Mouse (Mus musculus) midbrain, embryonic 13.5 days (tissue): Measurements from ENCODE around the gene Aqp5. TPM values are rescaled to one million over a fixed set of nuclear protein-coding genes. Genes with fewer than 3 reads are reported as not detected.

Experiments used
- ATAC-seq: fragments of 200-750 bp; cut with Nextera tagmentation; 2 replicates; pipeline ENCODE4 v1.8.0; 2017; ENCODE audit warnings: mild to moderate bottlenecking, moderate TSS enrichment, moderate library complexity
- H3K27ac ChIP-seq: fragments of 300-500 bp; sonication (generic); 2 replicates; pipeline ENCODE4 v1.5.1; 2015; ENCODE audit warnings: inconsistent platforms, mild to moderate bottlenecking, moderate library complexity
- H3K27me3 ChIP-seq: fragments of 300-500 bp; sonication (generic); 2 replicates; pipeline ENCODE4 v1.6.1; 2015; ENCODE audit warnings: mild to moderate bottlenecking, inconsistent platforms
- H3K36me3 ChIP-seq: fragments of 300-500 bp; sonication (generic); 2 replicates; pipeline ENCODE4 v1.6.1; 2015; ENCODE audit warnings: mild to moderate bottlenecking, inconsistent platforms
- H3K4me1 ChIP-seq: fragments of 300-500 bp; sonication (generic); replicated peaks from 2 replicates; pipeline ENCODE4 v1.6.1; 2015; ENCODE audit warnings: inconsistent platforms
- H3K4me2 ChIP-seq: fragments of 300-500 bp; sonication (generic); replicated peaks from 2 replicates; pipeline ENCODE4 v1.6.1; 2015; ENCODE audit warnings: moderate library complexity, mild to moderate bottlenecking, inconsistent platforms
- H3K4me3 ChIP-seq: fragments of 300-500 bp; sonication (generic); replicated peaks from 2 replicates; pipeline ENCODE4 v1.5.1; 2015; ENCODE audit warnings: mild to moderate bottlenecking, inconsistent platforms
- H3K9ac ChIP-seq: fragments of 300-500 bp; sonication (generic); replicated peaks from 2 replicates; pipeline ENCODE4 v1.6.1; 2015; ENCODE audit warnings: mild to moderate bottlenecking, inconsistent platforms
- H3K9me3 ChIP-seq: fragments of 300-500 bp; sonication (generic); 2 replicates; pipeline ENCODE4 v1.6.1; 2016; ENCODE audit warnings: mild to moderate bottlenecking, inconsistent platforms
- WGBS: fragments of 180-500 bp; shearing (Covaris S2); methylation state at CpG from one replicate; pipeline ENCODE4 v1.1.7; 2015; 5-methylcytosine and 5-hydroxymethylcytosine counted together
- polyA plus RNA-seq: library from polyadenylated mRNA; unstranded; fragments of >200 nt; fragmentation: Nextera tagmentation; extraction: Ambion mirVana; gene quantifications from 2 replicates; pipeline ENCODE4 v1.2.1, GENCODE M21; 2015

Gene Aqp5
- polyA plus RNA-seq, 1 experiment from 2014 or later: 1.1 TPM

- 41% methylated on average over 17 of the region's 17 CpGs for WGBS
- peak overlapping the region; percentile 42; the same call in 1 of the 2 replicates for H3K27ac ChIP-seq
- peaks cover 25% of the 10 kb centered on the region for H3K27me3 ChIP-seq
- no peaks in the 10 kb centered on the region for H3K36me3 ChIP-seq
- no peak overlapping the region for H3K4me3 ChIP-seq
- H3K4me2 ChIP-seq: no peak overlapping the region
- H3K9ac ChIP-seq: 0 out of 2 replicates have a peak overlapping the region, but pooled peaks have one; percentile 14
- peak; percentile 29; the same call in 1 of the 2 replicates for ATAC-seq
- no peaks in the 10 kb centered on the region for H3K9me3 ChIP-seq
- H3K4me1 ChIP-seq: peaks cover 48% of the 10 kb centered on the region
These were observed 8.9 kb downstream of the Aqp5 start for GRCm38 (mm10) chr15:99599245-99600070.

- Histone ChIP-seq H3K9me3 (no peaks in the 10 kb centered on the region), H3K9ac (0 out of 2 replicates have a peak within 1 kb of the TSS, but pooled peaks have one; percentile 14), H3K36me3 (no peaks in the 10 kb centered on the region), H3K4me3 (no peak within 1 kb of the TSS), H3K4me1 (peaks cover 56% of the 10 kb centered on the region), H3K4me2 (no peak within 1 kb of the TSS), H3K27me3 (peaks cover 13% of the 10 kb centered on the region), H3K27ac (peak within 1 kb of the TSS; percentile 62; the same call in 1 of the 2 replicates)
- WGBS: 50% methylated on average over 22 of the region's 22 CpGs
- 0 out of 2 replicates have a peak, but pooled peaks have one; percentile 7 for ATAC-seq
These were observed 10.6 kb downstream of the Aqp5 start, which contains the start of gene Aqp6 for GRCm38 (mm10) chr15:99600986-99601822. Gene Aqp6, plus strand, starts transcription at chr15:99601400.

- Histone ChIP-seq H3K27ac (peak overlapping the region; percentile 62; the same call in 1 of the 2 replicates), H3K36me3 (no peaks in the 10 kb centered on the region), H3K4me2 (no peak overlapping the region), H3K4me3 (no peak overlapping the region), H3K9ac (no peak overlapping the region), H3K27me3 (peaks cover 13% of the 10 kb centered on the region), H3K4me1 (peaks cover 60% of the 10 kb centered on the region), H3K9me3 (no peaks in the 10 kb centered on the region)
- WGBS: 17% methylated on average over 4 of the region's 5 CpGs
- 0 out of 2 replicates have a peak, but pooled peaks have one; percentile 1 for ATAC-seq
These were observed 11.2 kb downstream of the Aqp5 start for GRCm38 (mm10) chr15:99601823-99602120.

- WGBS: 64% methylated on average over 17 of the region's 17 CpGs
- Histone ChIP-seq H3K9ac (no peak overlapping the region), H3K36me3 (no peaks in the 10 kb centered on the region), H3K4me1 (peaks cover 65% of the 10 kb centered on the region), H3K27ac (peak overlapping the region; percentile 54; the same call in 1 of the 2 replicates), H3K9me3 (no peaks in the 10 kb centered on the region), H3K4me3 (no peak overlapping the region), H3K4me2 (no peak overlapping the region), H3K27me3 (peaks cover 13% of the 10 kb centered on the region)
- no peak for ATAC-seq
These were observed 11.7 kb downstream of the Aqp5 start for GRCm38 (mm10) chr15:99602206-99602820.

GRCm38 (mm10) chr15:99603216-99603615 lies 12.6 kb downstream of the Aqp5 start:
- Histone ChIP-seq H3K27ac (no peak overlapping the region), H3K36me3 (no peaks in the 10 kb centered on the region), H3K4me1 (peaks cover 70% of the 10 kb centered on the region), H3K9me3 (no peaks in the 10 kb centered on the region), H3K27me3 (peaks cover 11% of the 10 kb centered on the region; the same call in 1 of the 2 replicates), H3K9ac (no peak overlapping the region), H3K4me2 (no peak overlapping the region), H3K4me3 (no peak overlapping the region)
- 91% methylated on average over 7 of the region's 7 CpGs for WGBS
- no peak for ATAC-seq

GRCm38 (mm10) chr15:99605595-99605994 lies 15.0 kb downstream of the Aqp5 start:
- no peak for ATAC-seq

GRCm38 (mm10) chr15:99606515-99606914 lies 15.9 kb downstream of the Aqp5 start:
- ATAC-seq: no peak
- H3K4me3 ChIP-seq: no peak overlapping the region
- no peaks in the 10 kb centered on the region for H3K36me3 ChIP-seq
- no peak overlapping the region for H3K9ac ChIP-seq
- no peak overlapping the region for H3K27ac ChIP-seq
- no peak overlapping the region for H3K4me2 ChIP-seq
- 26% methylated on average over 5 of the region's 5 CpGs for WGBS
- no peaks in the 10 kb centered on the region for H3K9me3 ChIP-seq
- H3K4me1 ChIP-seq: peaks cover 58% of the 10 kb centered on the region
- H3K27me3 ChIP-seq: peaks cover 13% of the 10 kb centered on the region; the same call in 1 of the 2 replicates

More at GRCm38 (mm10) chr15:99605595-99605994, 15.0 kb downstream of the Aqp5 start:
- H3K4me1 ChIP-seq: peaks cover 59% of the 10 kb centered on the region
- peaks cover 13% of the 10 kb centered on the region; the same call in 1 of the 2 replicates for H3K27me3 ChIP-seq
- H3K36me3 ChIP-seq: no peaks in the 10 kb centered on the region
- WGBS: 48% methylated on average over 3 of the region's 3 CpGs
- H3K9ac ChIP-seq: no peak overlapping the region
- no peaks in the 10 kb centered on the region for H3K9me3 ChIP-seq
- no peak overlapping the region for H3K4me2 ChIP-seq
- H3K4me3 ChIP-seq: no peak overlapping the region
- no peak overlapping the region for H3K27ac ChIP-seq

GRCm38 (mm10) chr15:99607388-99608113 lies 17.0 kb downstream of the Aqp5 start:
- H3K9me3 ChIP-seq: no peaks in the 10 kb centered on the region
- H3K27ac ChIP-seq: 0 out of 2 replicates have a peak overlapping the region, but pooled peaks have one; percentile 14
- H3K9ac ChIP-seq: no peak overlapping the region
- WGBS: 13% methylated on average over 10 of the region's 10 CpGs
- peaks cover 16% of the 10 kb centered on the region; the same call in 1 of the 2 replicates for H3K27me3 ChIP-seq
- H3K4me3 ChIP-seq: no peak overlapping the region
- H3K36me3 ChIP-seq: no peaks in the 10 kb centered on the region
- no peak overlapping the region for H3K4me2 ChIP-seq
- peaks cover 55% of the 10 kb centered on the region for H3K4me1 ChIP-seq
- peak; percentile 72 for ATAC-seq

- H3K4me1 ChIP-seq: peaks cover 52% of the 10 kb centered on the region
- 86% methylated on average over 13 of the region's 13 CpGs for WGBS
- no peak overlapping the region for H3K9ac ChIP-seq
- ATAC-seq: no peak
- H3K27me3 ChIP-seq: peaks cover 13% of the 10 kb centered on the region; the same call in 1 of the 2 replicates
- H3K9me3 ChIP-seq: no peaks in the 10 kb centered on the region
- no peaks in the 10 kb centered on the region for H3K36me3 ChIP-seq
- H3K4me3 ChIP-seq: no peak overlapping the region
- H3K27ac ChIP-seq: no peak overlapping the region
- no peak overlapping the region for H3K4me2 ChIP-seq
These were observed 18.0 kb downstream of the Aqp5 start for GRCm38 (mm10) chr15:99608382-99609125.

- Histone ChIP-seq H3K4me2 (no peak overlapping the region), H3K9ac (peak overlapping the region; percentile 19; the same call in 1 of the 2 replicates), H3K9me3 (no peaks in the 10 kb centered on the region), H3K27me3 (peaks cover 13% of the 10 kb centered on the region), H3K27ac (peak overlapping the region; percentile 59; the same call in 1 of the 2 replicates), H3K4me3 (no peak overlapping the region), H3K4me1 (peaks cover 50% of the 10 kb centered on the region), H3K36me3 (no peaks in the 10 kb centered on the region)
- ATAC-seq: no peak
- WGBS: 66% methylated on average over 7 of the region's 7 CpGs
These were observed 21.0 kb downstream of the Aqp5 start for GRCm38 (mm10) chr15:99611563-99611962.
